Mouse (Mus musculus): ENCODE results near the gene Tmem170b. TPM values are rescaled to one million over a fixed set of nuclear protein-coding genes. Genes with fewer than 3 reads are reported as not detected.
A peak's percentile ranks its signal among the peaks of the same experiment; 100 is the strongest.

The Tmem170b gene
- total and polyA plus RNA-seq, 2 experiments from 2014 or later = 33.2 to 39.3 TPM

- H3K4me1 ChIP-seq (ENCODE audit: insufficient read depth, low read length) = no peaks in the 10 kb centered on the region
- ATAC-seq (ENCODE audit: low FRiP score) = no peak
- H3K9me3 ChIP-seq (ENCODE audit: low read length) = no peaks in the 10 kb centered on the region
- H3K27me3 ChIP-seq (ENCODE audit: insufficient read depth, low read length) = no peaks in the 10 kb centered on the region
- H3K4me2 ChIP-seq (ENCODE audit: low read depth, low read length, poor library complexity, severe bottlenecking) = no peak overlapping the region
- no peak overlapping the region for H3K27ac ChIP-seq (ENCODE audit: low read depth, low read length)
- no peak for DNase-seq (ENCODE audit: low spot score)
- peak; percentile 21; the same call in 1 of the 2 replicates for TF ChIP-seq CTCF (IDR thresholded peaks at IDR 0.05)
- no peaks in the 10 kb centered on the region for H3K36me3 ChIP-seq (ENCODE audit: insufficient read depth, low read length)
- no peak overlapping the region for H3K4me3 ChIP-seq (ENCODE audit: low read depth, low read length)
- no peak overlapping the region for H3K9ac ChIP-seq (replicated peaks; ENCODE audit: low read length, poor library complexity, severe bottlenecking)
- WGBS = 89% methylated on average over 11 of the region's 11 CpGs
Observed at GRCm38 (mm10) chr13:41683356-41684012, 77.8 kb downstream of the Tmem170b start.

- H3K9ac ChIP-seq (replicated peaks; ENCODE audit: low read length, poor library complexity, severe bottlenecking) = no peak overlapping the region
- no peak for TF ChIP-seq CTCF (IDR thresholded peaks at IDR 0.05)
- H3K4me1 ChIP-seq (ENCODE audit: insufficient read depth, low read length) = no peaks in the 10 kb centered on the region
- no peak for DNase-seq (ENCODE audit: low spot score)
- H3K36me3 ChIP-seq (ENCODE audit: insufficient read depth, low read length) = no peaks in the 10 kb centered on the region
- H3K27me3 ChIP-seq (ENCODE audit: insufficient read depth, low read length) = no peaks in the 10 kb centered on the region
- H3K9me3 ChIP-seq (ENCODE audit: low read length) = no peaks in the 10 kb centered on the region
- no peak overlapping the region for H3K27ac ChIP-seq (ENCODE audit: low read depth, low read length)
- WGBS = 83% methylated on average over 11 of the region's 11 CpGs
- no peak for ATAC-seq (ENCODE audit: low FRiP score)
- no peak overlapping the region for H3K4me2 ChIP-seq (ENCODE audit: low read depth, low read length, poor library complexity, severe bottlenecking)
- no peak overlapping the region for H3K4me3 ChIP-seq (ENCODE audit: low read depth, low read length)
Observed at GRCm38 (mm10) chr13:41685499-41685898, 79.8 kb downstream of the Tmem170b start.

GRCm38 (mm10) chr13:41689055-41689454 lies 83.3 kb downstream of the Tmem170b start:
- WGBS = 89% methylated on average over 6 of the region's 6 CpGs
- Histone ChIP-seq H3K9me3 (ENCODE audit: low read length) (no peaks in the 10 kb centered on the region), H3K4me1 (ENCODE audit: insufficient read depth, low read length) (no peaks in the 10 kb centered on the region), H3K9ac (replicated peaks; ENCODE audit: low read length, poor library complexity, severe bottlenecking) (no peak overlapping the region), H3K4me2 (ENCODE audit: low read depth, low read length, poor library complexity, severe bottlenecking) (no peak overlapping the region), H3K27ac (ENCODE audit: low read depth, low read length) (no peak overlapping the region), H3K36me3 (ENCODE audit: insufficient read depth, low read length) (no peaks in the 10 kb centered on the region), H3K27me3 (ENCODE audit: insufficient read depth, low read length) (no peaks in the 10 kb centered on the region), H3K4me3 (ENCODE audit: low read depth, low read length) (no peak overlapping the region)
- ATAC-seq (ENCODE audit: low FRiP score) = no peak
- no peak for TF ChIP-seq CTCF (IDR thresholded peaks at IDR 0.05)
- no peak for DNase-seq (ENCODE audit: low spot score)

GRCm38 (mm10) chr13:41689598-41690045 lies 83.9 kb downstream of the Tmem170b start:
- Histone ChIP-seq H3K9ac (replicated peaks; ENCODE audit: low read length, poor library complexity, severe bottlenecking) (no peak overlapping the region), H3K27ac (ENCODE audit: low read depth, low read length) (no peak overlapping the region), H3K36me3 (ENCODE audit: insufficient read depth, low read length) (no peaks in the 10 kb centered on the region), H3K27me3 (ENCODE audit: insufficient read depth, low read length) (no peaks in the 10 kb centered on the region), H3K9me3 (ENCODE audit: low read length) (no peaks in the 10 kb centered on the region), H3K4me2 (ENCODE audit: low read depth, low read length, poor library complexity, severe bottlenecking) (no peak overlapping the region), H3K4me1 (ENCODE audit: insufficient read depth, low read length) (no peaks in the 10 kb centered on the region), H3K4me3 (ENCODE audit: low read depth, low read length) (no peak overlapping the region)
- no peak for ATAC-seq (ENCODE audit: low FRiP score)
- 83% methylated on average over 5 of the region's 5 CpGs for WGBS
- DNase-seq (ENCODE audit: low spot score) = no peak
- TF ChIP-seq CTCF (IDR thresholded peaks at IDR 0.05) = no peak

Other genes starting within 250 kb of the Tmem170b start
- gene Nedd9, start 118.5 kb upstream of the Tmem170b start, total RNA-seq (2014; rRNA removed) = 19.7 and 20.8 TPM in 2 replicates
- gene Nedd9, start 118.5 kb upstream of the Tmem170b start, polyA plus RNA-seq (2015; fragmentation: Nextera tagmentation; extraction: Ambion mirVana) = 7.8 and 8.2 TPM in 2 replicates
- gene Adtrp, start 241.8 kb downstream of the Tmem170b start, total RNA-seq (2014; rRNA removed) = not detected in 2 replicates
- gene Adtrp, start 241.8 kb downstream of the Tmem170b start, polyA plus RNA-seq (2015; fragmentation: Nextera tagmentation; extraction: Ambion mirVana) = not detected in 2 replicates